Mouse (Mus musculus): Measurements from ENCODE around the gene Zfp712. TPM values are rescaled to one million over a fixed set of nuclear protein-coding genes. Genes with fewer than 3 reads are reported as not detected.

Zfp712 gene
- polyA plus RNA-seq, 1 experiment from 2014 or later = 1.3 TPM

DNA sequence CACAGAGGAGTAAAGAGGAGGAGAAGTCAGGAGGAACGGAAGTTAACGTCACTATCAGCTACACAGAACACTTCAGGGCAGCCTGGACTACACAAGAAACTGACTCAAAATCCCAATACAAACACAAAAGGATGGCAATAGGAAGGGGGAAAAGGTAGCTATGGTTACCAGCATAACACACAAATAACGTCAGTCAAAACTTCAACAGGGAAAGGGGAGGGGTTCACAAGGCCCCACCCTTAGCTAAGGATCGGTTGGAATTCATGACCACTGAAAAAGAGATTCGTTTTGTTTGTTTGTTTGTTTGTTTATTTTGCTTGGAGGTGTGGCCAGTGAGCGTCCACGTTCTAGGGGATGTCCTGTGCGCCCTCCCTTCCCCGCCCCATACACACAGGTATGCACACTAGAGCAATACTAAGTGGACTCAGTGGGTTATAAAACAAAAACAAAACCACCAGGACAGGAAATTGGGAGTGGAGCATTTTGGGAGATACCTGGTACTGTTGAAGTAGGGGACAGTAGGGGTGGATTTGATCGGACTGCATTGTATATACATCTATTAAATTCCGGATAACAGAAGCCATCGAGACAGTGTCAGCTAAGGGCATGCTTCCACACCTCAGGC, 697 bp downstream of the Zfp712 start:
- peak overlapping the region; percentile 77; the same call in 1 of the 2 replicates for H3K27ac ChIP-seq (ENCODE audit: low read depth, low read length)
- peak overlapping the region; percentile 68 for H3K4me3 ChIP-seq (ENCODE audit: low read depth, low read length)
- H3K4me2 ChIP-seq (replicated peaks; ENCODE audit: low read depth) = peak overlapping the region; percentile 70
- no peaks in the 10 kb centered on the region for H3K36me3 ChIP-seq (ENCODE audit: control insufficient read depth, insufficient read depth)
- ATAC-seq = peak; percentile 47
- H3K9me3 ChIP-seq (ENCODE audit: control insufficient read depth) = no peaks in the 10 kb centered on the region
- no peaks in the 10 kb centered on the region for H3K4me1 ChIP-seq (replicated peaks; ENCODE audit: control insufficient read depth, insufficient read depth, low read length)
- 1% methylated on average over 12 of the region's 12 CpGs for WGBS
- peak overlapping the region; percentile 49 for H3K9ac ChIP-seq (ENCODE audit: low read depth, low read length)
- no peak for TF ChIP-seq CTCF (IDR thresholded peaks at IDR 0.05; ENCODE audit: low read depth)
- no peaks in the 10 kb centered on the region for H3K27me3 ChIP-seq (replicated peaks; ENCODE audit: control insufficient read depth, insufficient read depth, low read length)

Other genes with a start within 250 kb of the Zfp712 start
- 1.3 and 1.9 TPM in 2 replicates for gene Gm10767, start 156.3 kb downstream of the Zfp712 start, polyA plus RNA-seq (2015; fragmentation: Nextera tagmentation; extraction: Ambion mirVana)
- gene Zfp708, start 36.8 kb upstream of the Zfp712 start, polyA plus RNA-seq (2015; fragmentation: Nextera tagmentation; extraction: Ambion mirVana) = 1.3 and 1.6 TPM in 2 replicates
- gene Gm28557, start 47.4 kb upstream of the Zfp712 start, polyA plus RNA-seq (2015; fragmentation: Nextera tagmentation; extraction: Ambion mirVana) = 1.2 and 1.3 TPM in 2 replicates
- gene Rslcan18, start 55.1 kb upstream of the Zfp712 start, polyA plus RNA-seq (2015; fragmentation: Nextera tagmentation; extraction: Ambion mirVana) = 0.12 and 0.18 TPM in 2 replicates
- gene Zfp759, start 60.5 kb upstream of the Zfp712 start, polyA plus RNA-seq (2015; fragmentation: Nextera tagmentation; extraction: Ambion mirVana) = 0.57 and 0.60 TPM in 2 replicates
- gene Rsl1, start 112.0 kb upstream of the Zfp712 start, polyA plus RNA-seq (2015; fragmentation: Nextera tagmentation; extraction: Ambion mirVana) = 2.9 and 3.9 TPM in 2 replicates
- 1.2 and 1.5 TPM in 2 replicates for gene Zfp455, start 133.3 kb upstream of the Zfp712 start, polyA plus RNA-seq (2015; fragmentation: Nextera tagmentation; extraction: Ambion mirVana)
- gene Zfp458, start 217.3 kb upstream of the Zfp712 start, polyA plus RNA-seq (2015; fragmentation: Nextera tagmentation; extraction: Ambion mirVana) = 0.77 and 1.1 TPM in 2 replicates
- gene Zfp457, start 245.3 kb upstream of the Zfp712 start, polyA plus RNA-seq (2015; fragmentation: Nextera tagmentation; extraction: Ambion mirVana) = 0.27 and 0.46 TPM in 2 replicates

All from intestine, postnatal 0 days (tissue).